Mouse (Mus musculus): Measurements from ENCODE around the gene Mei1.

Mei1 gene

GRCm38 (mm10) chr15:82069898-82070297, at the start of gene Mei1:
TSS of gene Mei1 (plus strand) at chr15:82069996.
- no peak for DNase-seq (ENCODE audit: low spot score)

- DNase-seq (ENCODE audit: low spot score), result no peak
Observed at GRCm38 (mm10) chr15:82022535-82023088, 47.2 kb upstream of the Mei1 start.

- no peak for DNase-seq (ENCODE audit: low spot score)
Observed at GRCm38 (mm10) chr15:82023965-82024635, 45.7 kb upstream of the Mei1 start.

GRCm38 (mm10) chr15:82027276-82027675, 42.5 kb upstream of the Mei1 start:
- DNase-seq (ENCODE audit: low spot score), result no peak

- no peak for DNase-seq (ENCODE audit: low spot score)
Observed at GRCm38 (mm10) chr15:82027726-82028125, 42.1 kb upstream of the Mei1 start.

GRCm38 (mm10) chr15:82032386-82032785, 37.4 kb upstream of the Mei1 start:
- DNase-seq (ENCODE audit: low spot score), result no peak

GRCm38 (mm10) chr15:82033762-82034161, 36.0 kb upstream of the Mei1 start, which contains the start of gene Desi1:
TSS of gene Desi1 (minus strand) at chr15:82033862.
- no peak for DNase-seq (ENCODE audit: low spot score)

- DNase-seq (ENCODE audit: low spot score), result no peak
Observed at GRCm38 (mm10) chr15:82035904-82036689, 33.7 kb upstream of the Mei1 start.

GRCm38 (mm10) chr15:82040650-82041049, 29.1 kb upstream of the Mei1 start:
- DNase-seq (ENCODE audit: low spot score), result no peak

GRCm38 (mm10) chr15:82044166-82044784, 25.5 kb upstream of the Mei1 start:
- no peak for DNase-seq (ENCODE audit: low spot score)

- no peak for DNase-seq (ENCODE audit: low spot score)
Observed at GRCm38 (mm10) chr15:82046246-82046891, 23.4 kb upstream of the Mei1 start.

- DNase-seq (ENCODE audit: low spot score), result peak; percentile 72
Observed at GRCm38 (mm10) chr15:82047080-82047883, 22.5 kb upstream of the Mei1 start, which contains the start of gene Snu13. TSS of gene Snu13 (minus strand) at chr15:82047598.

GRCm38 (mm10) chr15:82052544-82052943, 17.3 kb upstream of the Mei1 start:
- DNase-seq (ENCODE audit: low spot score), result no peak

- DNase-seq (ENCODE audit: low spot score), result no peak
Observed at GRCm38 (mm10) chr15:82058719-82059201, 11.0 kb upstream of the Mei1 start, which contains the start of gene 4930407I10Rik. TSS of gene 4930407I10Rik (plus strand) at chr15:82059151.

GRCm38 (mm10) chr15:82063909-82064308, 5.9 kb upstream of the Mei1 start:
- no peak for DNase-seq (ENCODE audit: low spot score)

- peak; percentile 78 for DNase-seq (ENCODE audit: low spot score)
Observed at GRCm38 (mm10) chr15:82065511-82065910, 4.3 kb upstream of the Mei1 start.

GRCm38 (mm10) chr15:82071816-82072469, 2.1 kb downstream of the Mei1 start:
- no peak for DNase-seq (ENCODE audit: low spot score)

- DNase-seq (ENCODE audit: low spot score), result no peak
Observed at GRCm38 (mm10) chr15:82073490-82073889, 3.7 kb downstream of the Mei1 start.

- no peak for DNase-seq (ENCODE audit: low spot score)
Observed at GRCm38 (mm10) chr15:82079883-82080282, 10.1 kb downstream of the Mei1 start.

- peak; percentile 63 for DNase-seq (ENCODE audit: low spot score)
Observed at GRCm38 (mm10) chr15:82081161-82081560, 11.4 kb downstream of the Mei1 start.
